9 mouse cellular contexts compared by ENCODE assay signal in genomic region chr2:85252343-85253285, GRCm38 (mm10). TPM values are rescaled to one million over a fixed set of nuclear protein-coding genes. Genes with fewer than 3 reads are reported as not detected.
DNase-seq lines count a peak whose midpoint lies in the region; ATAC-seq and TF ChIP-seq lines count a peak whose summit lies in the region.
"Had no signal": no experiment of that assay in that cellular context is flagged by ENCODE, and none has a peak within 500 bp of the region (broad histone marks: within the 10 kb centered on the region; RNA-seq: fewer than 3 reads in every experiment).

No protein-coding gene starts in this region.

- H3K4me2 ChIP-seq in midbrain, postnatal 0 days (ENCODE audit: low read depth, low read length, poor library complexity, severe bottlenecking), result no peak overlapping the region
- no peak overlapping the region for H3K4me2 ChIP-seq in midbrain, embryonic 16.5 days (ENCODE audit: low read length)
- H3K4me2 ChIP-seq in kidney, embryonic 16.5 days (replicated peaks; ENCODE audit: low read depth, low read length), result no peak overlapping the region

- ATAC-seq in midbrain, postnatal 0 days (ENCODE audit: low FRiP score), result no peak
- no peak for ATAC-seq in midbrain, embryonic 16.5 days
- ATAC-seq in kidney, embryonic 16.5 days (ENCODE audit: low FRiP score, low TSS enrichment), result peak; percentile 61

- 42% methylated on average over 16 of the region's 16 CpGs for WGBS in midbrain, postnatal 0 days
- 40% methylated on average over 16 of the region's 16 CpGs for WGBS in midbrain, embryonic 16.5 days
- WGBS in kidney, embryonic 16.5 days, result 34% methylated on average over 16 of the region's 16 CpGs

- H3K9ac ChIP-seq in midbrain, postnatal 0 days (replicated peaks; ENCODE audit: low read length, poor library complexity, severe bottlenecking), result no peak overlapping the region
- no peak overlapping the region for H3K9ac ChIP-seq in midbrain, embryonic 16.5 days (ENCODE audit: low read depth, low read length)
- H3K9ac ChIP-seq in kidney, embryonic 16.5 days (replicated peaks; ENCODE audit: low read length), result no peak overlapping the region

- peak; percentile 44 to 68 for DNase-seq in adrenal gland, adult (ENCODE audit: inconsistent age in 2 of 2, low spot score in 1 of 2)
- DNase-seq in adrenal gland, adult 18-20 months (ENCODE audit: low spot score in 2 of 2), result no peak
- peak; percentile 19 for DNase-seq in midbrain, postnatal 0 days (ENCODE audit: low spot score)
- peak; percentile 26 for DNase-seq in retina, embryonic 14.5 days (ENCODE audit: low spot score)
- no peak for DNase-seq in urinary bladder, adult 2 months (ENCODE audit: low spot score)
- DNase-seq in ovary, postnatal 10 days (ENCODE audit: low spot score), result no peak

- H3K27me3 ChIP-seq in midbrain, postnatal 0 days (ENCODE audit: insufficient read depth, low read length), result no peaks in the 10 kb centered on the region
- no peaks in the 10 kb centered on the region for H3K27me3 ChIP-seq in midbrain, embryonic 16.5 days (ENCODE audit: control insufficient read depth, insufficient read depth, low read depth, low read length)
- no peaks in the 10 kb centered on the region for H3K27me3 ChIP-seq in kidney, embryonic 16.5 days (ENCODE audit: insufficient read depth, low read length)

- no peak overlapping the region for H3K4me3 ChIP-seq in midbrain, postnatal 0 days (ENCODE audit: low read depth, low read length)
- H3K4me3 ChIP-seq in midbrain, embryonic 16.5 days (ENCODE audit: low read depth, low read length), result no peak overlapping the region
- H3K4me3 ChIP-seq in kidney, embryonic 16.5 days (ENCODE audit: low read length), result no peak overlapping the region

- no peak overlapping the region for H3K27ac ChIP-seq in midbrain, postnatal 0 days (ENCODE audit: low read depth, low read length)
- H3K27ac ChIP-seq in midbrain, embryonic 16.5 days (ENCODE audit: low read length), result no peak overlapping the region
- peak overlapping the region; percentile 20; the same call in 1 of the 2 replicates for H3K27ac ChIP-seq in kidney, embryonic 16.5 days (ENCODE audit: low read length)

- peaks cover 5% of the 10 kb centered on the region for H3K4me1 ChIP-seq in midbrain, postnatal 0 days (ENCODE audit: insufficient read depth, low read length)
- no peaks in the 10 kb centered on the region; the same call in 1 of the 2 replicates for H3K4me1 ChIP-seq in midbrain, embryonic 16.5 days (ENCODE audit: control insufficient read depth, insufficient read depth, low read length)
- 0 out of 2 replicates have a peak, but pooled peaks cover 4% of the 10 kb centered on the region for H3K4me1 ChIP-seq in kidney, embryonic 16.5 days (ENCODE audit: insufficient read depth, low read length)

- no peaks in the 10 kb centered on the region for H3K36me3 ChIP-seq in midbrain, postnatal 0 days (ENCODE audit: insufficient read depth, low read length)
- H3K36me3 ChIP-seq in midbrain, embryonic 16.5 days (ENCODE audit: control insufficient read depth, insufficient read depth, low read length), result no peaks in the 10 kb centered on the region
- no peaks in the 10 kb centered on the region for H3K36me3 ChIP-seq in kidney, embryonic 16.5 days (ENCODE audit: insufficient read depth, low read length)

- TF ChIP-seq CTCF in midbrain, postnatal 0 days (IDR thresholded peaks at IDR 0.05), result no peak

- no peaks in the 10 kb centered on the region for H3K9me3 ChIP-seq in midbrain, postnatal 0 days (ENCODE audit: low read length)
- no peaks in the 10 kb centered on the region for H3K9me3 ChIP-seq in midbrain, embryonic 16.5 days (replicated peaks; ENCODE audit: control insufficient read depth, low read length, poor library complexity, severe bottlenecking)
- no peaks in the 10 kb centered on the region for H3K9me3 ChIP-seq in kidney, embryonic 16.5 days (ENCODE audit: low read length)

RNA-seq across cellular contexts. Expression of gene Lrrc55, which starts 55.6 kb away (rescaled TPM):
- 10 to 100 TPM; 17.0 to 20.0 TPM for total RNA-seq in adrenal gland, adult 18-20 months (2021)
- 29.6 and 32.3 TPM in 2 replicates for total RNA-seq in midbrain, postnatal 0 days (2014; rRNA removed)
- 10.9 and 11.5 TPM in 2 replicates for polyA plus RNA-seq in midbrain, postnatal 0 days (2015; fragmentation: Nextera tagmentation; extraction: Ambion mirVana)
- polyA plus RNA-seq in midbrain, embryonic 16.5 days (2015; fragmentation: Nextera tagmentation; extraction: Ambion mirVana), result 15.2 and 15.8 TPM in 2 replicates
- polyA plus RNA-seq in kidney, embryonic 16.5 days (2015; fragmentation: Nextera tagmentation; extraction: Ambion mirVana), result 0.68 and 0.80 TPM in 2 replicates
- polyA plus RNA-seq in urinary bladder, adult 2 months (2012; rRNA removed), result 4.3 and 5.1 TPM in 2 replicates
- total RNA-seq: neutrophil, adult 5-6 weeks had no signal

Comparison
In these comparisons a context has a peak if more than half of its experiments do, and no peak if none do; other contexts are left out.
1. DNase-seq: peak in adrenal gland, adult (2 of 2), midbrain, postnatal 0 days (single experiment) and retina, embryonic 14.5 days (single experiment); none in adrenal gland, adult 18-20 months (0 of 2), urinary bladder, adult 2 months (single experiment) and ovary, postnatal 10 days (single experiment).